Mouse (Mus musculus) limb, embryonic 13.5 days (tissue): Measurements from ENCODE around the gene Tnfrsf1b. TPM values are rescaled to one million over a fixed set of nuclear protein-coding genes. Genes with fewer than 3 reads are reported as not detected.
A peak's percentile ranks its signal among the peaks of the same experiment; 100 is the strongest.

Experiments
- ATAC-seq: fragments of 200-750 bp; cut with Nextera tagmentation; 2 replicates; pipeline ENCODE4 v1.8.0; 2017; ENCODE audit warnings: low read depth, moderate number of reproducible peaks, moderate TSS enrichment; ENCODE audit not compliant: low FRiP score
- H3K27ac ChIP-seq: fragments of 300-500 bp; sonication (generic); 2 replicates; pipeline ENCODE4 v1.5.1; 2015; ENCODE audit warnings: inconsistent platforms, mild to moderate bottlenecking, moderate library complexity
- H3K27me3 ChIP-seq: fragments of 300-500 bp; sonication (generic); 2 replicates; pipeline ENCODE4 v1.6.1; 2015; ENCODE audit warnings: mild to moderate bottlenecking, inconsistent platforms
- H3K36me3 ChIP-seq: fragments of 300-500 bp; sonication (generic); 2 replicates; pipeline ENCODE4 v1.6.1; 2015; ENCODE audit warnings: inconsistent platforms, mild to moderate bottlenecking, moderate library complexity
- H3K4me1 ChIP-seq: fragments of 300-500 bp; sonication (generic); 2 replicates; pipeline ENCODE4 v1.6.1; 2015; ENCODE audit warnings: inconsistent platforms
- H3K4me2 ChIP-seq: fragments of 300-500 bp; sonication (generic); replicated peaks from 2 replicates; pipeline ENCODE4 v1.6.1; 2015; ENCODE audit warnings: inconsistent platforms, mild to moderate bottlenecking, moderate library complexity
- H3K4me3 ChIP-seq: fragments of 300-500 bp; sonication (generic); 2 replicates; pipeline ENCODE4 v1.5.1; 2015; ENCODE audit warnings: moderate library complexity, mild to moderate bottlenecking, inconsistent platforms
- H3K9ac ChIP-seq: fragments of 300-500 bp; sonication (generic); 2 replicates; pipeline ENCODE4 v1.6.1; 2015; ENCODE audit warnings: mild to moderate bottlenecking, inconsistent platforms
- H3K9me3 ChIP-seq: fragments of 300-500 bp; sonication (generic); 2 replicates; pipeline ENCODE4 v1.6.1; 2016; ENCODE audit warnings: inconsistent platforms
- WGBS: fragments of 180-500 bp; shearing (Covaris S2); methylation state at CpG from one replicate; pipeline ENCODE4 v1.1.7; 2015; 5-methylcytosine and 5-hydroxymethylcytosine counted together
- polyA plus RNA-seq: library from polyadenylated mRNA; unstranded; fragments of >200 nt; fragmentation: Nextera tagmentation; extraction: Ambion mirVana; gene quantifications from 2 replicates; pipeline ENCODE4 v1.2.1, GENCODE M21; 2015

Tnfrsf1b gene
- polyA plus RNA-seq, 1 experiment from 2014 or later = 2.9 TPM

GRCm38 (mm10) chr4:145211076-145211475, 35.6 kb downstream of the Tnfrsf1b start:
- Histone ChIP-seq H3K4me1 (peaks cover 20% of the 10 kb centered on the region), H3K27ac (no peak overlapping the region), H3K9ac (no peak overlapping the region), H3K27me3 (no peaks in the 10 kb centered on the region), H3K4me2 (no peak overlapping the region), H3K36me3 (no peaks in the 10 kb centered on the region), H3K4me3 (no peak overlapping the region), H3K9me3 (no peaks in the 10 kb centered on the region)
- ATAC-seq = no peak
- 70% methylated on average over 2 of the region's 2 CpGs for WGBS

GRCm38 (mm10) chr4:145210564-145210963, 36.1 kb downstream of the Tnfrsf1b start:
- ATAC-seq = no peak
- no peak overlapping the region for H3K4me3 ChIP-seq
- WGBS = 93% methylated on average over 5 of the region's 5 CpGs

GRCm38 (mm10) chr4:145209690-145210088, 37.0 kb downstream of the Tnfrsf1b start:
- Histone ChIP-seq H3K9me3 (no peaks in the 10 kb centered on the region), H3K27me3 (no peaks in the 10 kb centered on the region)
- WGBS = 26% methylated on average over 5 of the region's 5 CpGs

More at GRCm38 (mm10) chr4:145210564-145210963, 36.1 kb downstream of the Tnfrsf1b start:
- Histone ChIP-seq H3K4me2 (no peak overlapping the region), H3K9ac (no peak overlapping the region), H3K27me3 (no peaks in the 10 kb centered on the region), H3K27ac (no peak overlapping the region), H3K9me3 (no peaks in the 10 kb centered on the region), H3K4me1 (peaks cover 20% of the 10 kb centered on the region), H3K36me3 (no peaks in the 10 kb centered on the region)

GRCm38 (mm10) chr4:145209076-145209689, 37.5 kb downstream of the Tnfrsf1b start:
- no peak overlapping the region for H3K9ac ChIP-seq
- no peaks in the 10 kb centered on the region for H3K36me3 ChIP-seq
- 79% methylated on average over 6 of the region's 6 CpGs for WGBS
- H3K27me3 ChIP-seq = no peaks in the 10 kb centered on the region
- no peaks in the 10 kb centered on the region for H3K9me3 ChIP-seq
- H3K4me1 ChIP-seq = peaks cover 9% of the 10 kb centered on the region; the same call in 1 of the 2 replicates
- H3K4me3 ChIP-seq = no peak overlapping the region
- H3K27ac ChIP-seq = no peak overlapping the region
- no peak overlapping the region for H3K4me2 ChIP-seq
- ATAC-seq = no peak

More at GRCm38 (mm10) chr4:145209690-145210088, 37.0 kb downstream of the Tnfrsf1b start:
- Histone ChIP-seq H3K36me3 (no peaks in the 10 kb centered on the region), H3K4me2 (no peak overlapping the region), H3K4me3 (no peak overlapping the region), H3K27ac (no peak overlapping the region), H3K9ac (no peak overlapping the region), H3K4me1 (peaks cover 12% of the 10 kb centered on the region)
- no peak for ATAC-seq

- no peaks in the 10 kb centered on the region for H3K27me3 ChIP-seq
- WGBS = 71% methylated on average over 3 of the region's 3 CpGs
- no peaks in the 10 kb centered on the region for H3K9me3 ChIP-seq
- H3K9ac ChIP-seq = no peak overlapping the region
- no peak for ATAC-seq
- no peak overlapping the region for H3K4me2 ChIP-seq
- no peaks in the 10 kb centered on the region for H3K36me3 ChIP-seq
- H3K4me1 ChIP-seq = peaks cover 9% of the 10 kb centered on the region; the same call in 1 of the 2 replicates
- no peak overlapping the region for H3K4me3 ChIP-seq
- H3K27ac ChIP-seq = no peak overlapping the region
Observed at GRCm38 (mm10) chr4:145207718-145208371, 38.8 kb downstream of the Tnfrsf1b start.

GRCm38 (mm10) chr4:145204779-145205178, 41.9 kb downstream of the Tnfrsf1b start:
- H3K9me3 ChIP-seq = no peaks in the 10 kb centered on the region
- no peaks in the 10 kb centered on the region for H3K27me3 ChIP-seq
- H3K4me1 ChIP-seq = peaks cover 14% of the 10 kb centered on the region; the same call in 1 of the 2 replicates
- no peak overlapping the region for H3K4me2 ChIP-seq
- no peak overlapping the region for H3K27ac ChIP-seq
- no peak overlapping the region for H3K9ac ChIP-seq
- no peaks in the 10 kb centered on the region for H3K36me3 ChIP-seq
- no peak for ATAC-seq
- no peak overlapping the region for H3K4me3 ChIP-seq
- WGBS = 89% methylated on average over 8 of the region's 8 CpGs

GRCm38 (mm10) chr4:145203305-145203704, 43.4 kb downstream of the Tnfrsf1b start:
- no peak for ATAC-seq
- WGBS = 69% methylated on average over 2 of the region's 2 CpGs
- H3K27ac ChIP-seq = no peak overlapping the region

GRCm38 (mm10) chr4:145201424-145201823, 45.2 kb downstream of the Tnfrsf1b start:
- Histone ChIP-seq H3K9ac (no peak overlapping the region), H3K9me3 (no peaks in the 10 kb centered on the region), H3K4me2 (no peak overlapping the region), H3K27me3 (no peaks in the 10 kb centered on the region), H3K4me1 (peaks cover 6% of the 10 kb centered on the region; the same call in 1 of the 2 replicates), H3K27ac (no peak overlapping the region), H3K4me3 (no peak overlapping the region), H3K36me3 (no peaks in the 10 kb centered on the region)
- ATAC-seq = no peak
- WGBS = 69% methylated on average over 3 of the region's 3 CpGs

More at GRCm38 (mm10) chr4:145203305-145203704, 43.4 kb downstream of the Tnfrsf1b start:
- Histone ChIP-seq H3K9ac (no peak overlapping the region), H3K4me2 (no peak overlapping the region), H3K4me1 (peaks cover 9% of the 10 kb centered on the region; the same call in 1 of the 2 replicates), H3K27me3 (no peaks in the 10 kb centered on the region), H3K36me3 (no peaks in the 10 kb centered on the region), H3K4me3 (no peak overlapping the region), H3K9me3 (no peaks in the 10 kb centered on the region)

- H3K36me3 ChIP-seq = no peaks in the 10 kb centered on the region
- no peaks in the 10 kb centered on the region for H3K9me3 ChIP-seq
- no peaks in the 10 kb centered on the region for H3K27me3 ChIP-seq
- 31% methylated on average over 11 of the region's 11 CpGs for WGBS
- H3K4me3 ChIP-seq = no peak overlapping the region
- H3K4me1 ChIP-seq = peaks cover 8% of the 10 kb centered on the region; the same call in 1 of the 2 replicates
- no peak overlapping the region for H3K27ac ChIP-seq
- H3K9ac ChIP-seq = peak overlapping the region; percentile 19; the same call in 1 of the 2 replicates
- H3K4me2 ChIP-seq = no peak overlapping the region
- no peak for ATAC-seq
Observed at GRCm38 (mm10) chr4:145199982-145200699, 46.5 kb downstream of the Tnfrsf1b start.

GRCm38 (mm10) chr4:145196586-145196985, 50.1 kb downstream of the Tnfrsf1b start:
- WGBS = 84% methylated on average over 4 of the region's 4 CpGs
- no peaks in the 10 kb centered on the region for H3K9me3 ChIP-seq
- ATAC-seq = no peak
- no peak overlapping the region for H3K4me3 ChIP-seq
- no peaks in the 10 kb centered on the region for H3K27me3 ChIP-seq
- H3K36me3 ChIP-seq = no peaks in the 10 kb centered on the region
- H3K9ac ChIP-seq = no peak overlapping the region
- H3K4me1 ChIP-seq = peaks cover 30% of the 10 kb centered on the region
- no peak overlapping the region for H3K27ac ChIP-seq
- no peak overlapping the region for H3K4me2 ChIP-seq

GRCm38 (mm10) chr4:145195172-145195571, 51.5 kb downstream of the Tnfrsf1b start:
- no peak; the same call in none of the 2 replicates for ATAC-seq
- H3K36me3 ChIP-seq = peaks cover 3% of the 10 kb centered on the region
- H3K4me1 ChIP-seq = peaks cover 27% of the 10 kb centered on the region
- H3K27me3 ChIP-seq = no peaks in the 10 kb centered on the region
- H3K9ac ChIP-seq = peak overlapping the region; percentile 92; the same call in 1 of the 2 replicates
- 18% methylated on average over 5 of the region's 5 CpGs for WGBS
- peak overlapping the region; percentile 89 for H3K4me3 ChIP-seq
- H3K4me2 ChIP-seq = peak overlapping the region; percentile 95
- H3K9me3 ChIP-seq = no peaks in the 10 kb centered on the region
- no peak overlapping the region for H3K27ac ChIP-seq
